Comparison of ENCODE assay signal across 12 mouse cellular contexts in genomic region chr13:116474611-116475010, GRCm38 (mm10).
"Had no signal": no experiment of that assay in that cellular context is flagged by ENCODE, and none has a peak within 500 bp of the region (broad histone marks: within the 10 kb centered on the region; RNA-seq: fewer than 3 reads in every experiment).

No protein-coding gene starts in this region.

- DNase-seq: lung, adult 18-20 months; lung, embryonic 14.5 days; lung, postnatal 10 days; lung, postnatal 4 days; retina, postnatal 1 day; right cerebral cortex, adult 18-20 months; right cerebral cortex, postnatal 25 days; right cerebral cortex, postnatal 4 days; spleen, adult 18-20 months; thymus, adult 18-20 months; thymus, postnatal 14 days; thymus, postnatal 36 days had no signal
